Mouse (Mus musculus) thymus, postnatal 10 days (tissue): ENCODE results near the gene Scg5.

Source experiments
- DNase-seq, 2 experiments: peaks; one replicate each; pipeline ENCODE4 v3.0.0; 2021; ENCODE audit warnings: low spot score in 2 of 2

Gene Scg5

DNA sequence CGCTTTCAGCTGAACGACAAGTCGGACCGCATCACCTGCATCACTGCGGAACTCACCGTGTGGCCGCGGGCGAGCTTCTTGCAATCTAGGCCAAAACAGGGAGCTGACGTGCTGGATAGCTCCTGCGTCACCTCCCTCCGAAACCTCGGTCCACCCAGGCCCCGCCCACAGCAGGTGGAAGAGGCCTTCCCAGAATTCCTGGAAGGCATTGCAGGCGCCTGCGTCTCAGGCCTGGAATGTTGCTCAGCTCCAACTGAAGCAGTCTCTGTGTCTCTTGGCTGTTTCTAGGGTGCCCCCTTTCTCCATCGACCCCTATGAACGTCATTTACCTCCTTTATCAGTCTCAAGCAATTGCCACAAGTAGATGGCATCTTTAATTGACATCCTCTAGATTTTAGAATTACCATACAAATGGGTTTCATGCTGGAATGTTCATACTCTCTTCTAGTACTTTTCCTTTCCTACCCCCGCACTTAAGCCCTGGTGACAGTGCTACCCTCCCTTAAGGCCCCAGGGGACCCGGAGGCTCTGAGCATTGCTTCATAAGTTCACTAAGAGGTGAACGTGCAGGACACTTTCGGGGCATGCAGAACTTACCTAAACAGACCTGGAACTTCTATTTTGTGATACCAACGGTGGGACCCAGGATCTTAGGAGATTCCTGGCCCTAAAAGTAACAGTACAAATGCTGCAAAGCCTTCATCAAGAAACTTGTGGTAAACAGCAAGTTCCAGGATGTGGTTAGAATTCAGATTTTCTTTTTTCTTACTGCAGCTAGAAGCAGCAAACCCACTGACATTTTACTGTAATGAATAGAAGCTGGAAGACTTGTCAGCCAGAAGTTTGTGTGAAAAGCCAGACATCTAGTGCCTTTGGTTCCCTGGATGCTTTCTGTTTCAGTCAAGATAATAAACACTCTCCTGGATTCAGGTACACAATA, at the start of gene Scg5:
TSS of gene Scg5 (minus strand) at position 179 of the 940 bp plus-strand sequence.
- DNase-seq: no peak

DNA sequence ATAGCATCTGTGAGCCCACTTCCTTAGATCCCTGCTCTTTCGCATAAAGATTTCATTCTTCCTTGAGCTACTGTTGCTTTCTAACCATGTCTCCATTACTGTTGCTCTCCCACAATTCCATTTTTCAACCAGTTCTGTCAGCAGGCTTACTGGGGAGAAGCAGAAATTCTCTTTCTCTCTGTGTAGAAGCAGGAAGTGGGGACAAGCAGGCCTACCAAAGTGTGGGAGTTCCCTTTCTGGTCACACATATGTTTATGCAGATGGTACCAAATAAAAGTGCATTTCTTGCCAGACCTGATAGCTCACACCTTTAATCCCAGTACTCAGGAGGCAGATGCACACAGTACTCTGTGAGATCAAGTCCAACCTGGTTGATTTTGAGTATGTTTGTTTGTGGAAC, 41.2 kb upstream of the Scg5 start:
- no peak for DNase-seq

GRCm38 (mm10) chr2:113868404-113868803, 39.5 kb upstream of the Scg5 start:
- no peak for DNase-seq

- no peak for DNase-seq
Observed at GRCm38 (mm10) chr2:113866155-113866554, 37.2 kb upstream of the Scg5 start.

GRCm38 (mm10) chr2:113849141-113849540, 20.2 kb upstream of the Scg5 start:
- DNase-seq: no peak

DNA sequence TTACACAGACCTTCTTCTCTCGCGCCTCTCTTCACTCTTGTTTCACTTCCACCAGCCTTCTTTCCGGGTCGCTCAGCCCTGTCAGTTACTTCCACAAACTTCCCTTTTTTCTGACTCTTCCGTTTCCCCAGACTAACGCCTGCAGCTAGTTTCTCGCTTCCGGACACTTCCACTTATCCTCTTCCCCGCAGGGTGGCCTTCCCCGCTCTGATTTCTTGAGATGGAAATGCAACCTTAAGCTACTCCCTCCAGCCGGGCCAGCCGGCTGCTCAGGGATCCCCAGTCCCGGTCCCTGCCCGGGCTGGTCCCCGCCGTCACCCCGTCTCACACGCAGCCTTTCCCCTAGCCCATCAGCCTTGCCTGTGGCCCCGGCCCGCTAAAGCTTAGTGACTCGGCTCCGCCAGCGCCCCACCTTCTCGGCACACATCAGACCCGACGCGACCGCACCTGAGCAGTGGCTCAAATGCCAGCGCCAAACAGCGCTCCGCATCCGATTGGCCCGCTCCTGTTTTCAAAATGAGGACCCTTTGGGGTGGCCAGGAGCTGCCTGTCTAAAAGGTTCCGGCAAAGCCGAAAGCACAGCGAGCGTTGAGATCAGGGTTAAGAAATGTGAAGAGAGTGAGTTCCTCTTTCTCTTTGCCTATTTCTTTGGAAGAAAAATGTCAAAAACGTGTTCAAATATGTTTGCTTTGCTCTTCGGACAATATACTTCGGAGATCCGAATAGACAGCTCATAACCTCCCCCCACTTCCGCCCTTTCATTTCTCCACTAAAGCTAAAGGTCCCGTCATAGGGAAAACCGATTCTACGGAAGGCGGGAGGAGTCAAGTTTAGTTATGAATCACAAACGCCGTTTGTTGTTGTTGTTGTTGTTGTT, 19.6 kb upstream of the Scg5 start, which contains the start of gene Arhgap11a:
TSS of gene Arhgap11a (minus strand) at position 417 of the 877 bp plus-strand sequence.
- peak; percentile 88 to 89 for DNase-seq

- peak in 1 of 2 experiments; percentile 28 for DNase-seq
Observed at GRCm38 (mm10) chr2:113847678-113848244, 18.8 kb upstream of the Scg5 start.

GRCm38 (mm10) chr2:113845081-113845480, 16.2 kb upstream of the Scg5 start:
- no peak for DNase-seq

DNA sequence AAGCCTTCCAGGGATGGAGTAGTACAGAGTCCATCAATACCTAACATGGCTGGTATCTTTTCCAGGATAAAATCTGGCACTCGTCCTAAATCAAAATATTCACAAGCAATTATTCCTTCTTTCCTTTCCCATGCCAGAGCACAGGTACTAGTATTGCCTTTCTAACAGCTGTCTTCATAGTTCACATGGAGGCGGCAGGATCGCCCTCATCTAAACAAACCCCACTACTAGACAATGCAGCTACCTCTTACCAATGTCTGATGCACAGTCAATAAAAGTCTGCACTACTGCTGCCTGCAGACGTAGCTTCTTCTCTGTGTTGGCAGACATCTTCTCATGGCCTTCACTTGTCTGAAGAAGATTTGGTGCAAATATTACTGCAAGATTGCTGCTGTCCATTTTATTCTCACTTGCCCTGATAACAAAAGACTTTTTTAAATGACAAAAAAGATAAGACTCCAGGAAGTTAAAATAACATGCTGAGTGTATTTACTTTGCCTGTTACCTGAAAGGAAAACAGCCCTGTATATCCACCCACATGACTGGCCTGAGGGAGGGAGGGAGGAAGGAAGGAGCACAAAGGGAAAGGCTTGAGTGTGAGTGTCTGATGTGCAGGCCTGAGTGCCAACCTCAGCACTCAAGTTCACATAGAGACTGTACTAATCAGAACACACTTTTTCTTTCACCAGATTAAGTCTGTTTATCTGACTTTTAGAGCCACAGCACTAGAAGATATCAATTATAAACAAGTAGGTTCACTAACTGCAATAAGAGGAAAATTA, 12.9 kb upstream of the Scg5 start:
- no peak for DNase-seq

- no peak for DNase-seq
Observed at GRCm38 (mm10) chr2:113839488-113839887, 10.6 kb upstream of the Scg5 start.

DNA sequence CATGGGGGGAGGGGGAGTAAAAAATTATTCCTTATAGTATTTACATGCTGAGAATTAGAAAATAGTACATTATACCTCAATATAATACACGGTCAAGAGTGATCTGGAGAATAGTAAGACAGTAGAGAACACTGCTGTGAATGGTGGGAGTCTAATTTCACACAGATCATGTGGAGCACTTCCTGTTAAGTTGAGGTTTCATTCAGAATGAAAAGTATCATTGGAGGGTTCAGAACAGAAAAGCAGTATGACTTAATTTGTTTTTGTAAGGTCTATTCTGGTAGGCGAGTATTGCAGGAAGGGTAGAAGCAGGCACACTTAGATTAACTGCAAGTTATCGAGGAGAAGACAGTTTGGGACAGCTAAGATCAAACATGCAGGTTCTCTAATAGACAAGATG, 6.3 kb upstream of the Scg5 start:
- no peak for DNase-seq

DNA sequence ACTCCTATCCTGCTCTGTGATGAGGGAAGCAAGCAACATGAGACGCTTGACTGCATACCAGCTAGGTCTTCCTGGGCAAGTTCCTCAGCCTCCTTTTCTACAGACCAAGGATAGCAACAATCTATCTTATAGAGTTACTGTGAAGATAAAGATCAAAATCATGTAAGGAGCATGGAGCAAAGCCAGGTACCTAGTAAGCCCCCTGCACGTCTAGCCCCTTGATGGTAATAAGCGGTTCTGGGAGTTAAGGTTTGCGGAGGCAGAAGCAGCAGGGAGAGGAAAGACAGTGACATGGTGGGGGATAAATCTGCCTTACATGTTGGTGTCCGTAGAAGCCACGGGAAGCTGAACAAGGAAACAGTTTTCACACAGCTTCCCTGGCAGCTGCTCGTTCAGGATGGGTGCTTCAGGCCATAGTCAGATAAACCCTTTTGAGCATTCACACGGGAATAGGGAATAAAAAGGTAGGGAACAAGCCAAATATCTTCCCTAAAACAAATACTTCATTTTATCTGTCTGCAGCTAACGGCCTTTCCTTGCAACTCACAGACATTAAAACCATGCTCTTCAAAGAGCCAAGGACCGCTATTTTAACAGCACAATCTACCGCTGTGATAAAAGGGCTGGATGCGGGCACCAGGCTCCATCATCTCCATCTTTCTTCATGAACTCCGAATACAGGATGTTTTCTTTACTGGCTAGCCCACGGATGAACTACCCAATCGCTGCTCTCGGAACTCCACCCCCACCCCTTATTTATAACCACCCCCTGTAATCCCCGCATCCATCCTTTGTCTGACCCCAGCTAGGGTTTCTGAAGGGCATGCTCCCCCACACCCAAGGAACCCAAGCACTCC, 607 bp downstream of the Scg5 start:
- no peak for DNase-seq

- DNase-seq: peak in 1 of 2 experiments; percentile 20
Observed at GRCm38 (mm10) chr2:113823909-113824308, 5.0 kb downstream of the Scg5 start.

DNA sequence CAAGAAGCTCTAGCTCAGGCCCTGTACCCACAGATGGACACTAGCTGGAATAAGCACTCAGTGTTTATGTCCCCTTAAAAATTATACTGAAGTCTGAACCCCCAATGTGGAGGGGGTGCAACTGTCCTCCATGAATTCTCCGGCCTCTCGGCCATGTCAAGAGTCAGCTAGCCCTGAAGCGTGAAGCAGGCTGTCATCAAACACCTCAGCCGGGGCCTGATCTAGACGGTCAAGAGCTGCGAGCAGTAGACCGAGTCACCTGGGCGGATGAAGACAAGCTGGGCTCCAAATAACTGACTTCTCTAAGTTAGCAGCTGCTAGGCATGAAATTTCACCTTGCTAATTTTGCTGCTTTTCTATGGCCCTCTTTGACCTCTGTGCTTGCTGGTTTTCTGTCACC, 6.6 kb downstream of the Scg5 start:
- no peak for DNase-seq

GRCm38 (mm10) chr2:113821176-113821734, 7.7 kb downstream of the Scg5 start:
- no peak for DNase-seq

DNA sequence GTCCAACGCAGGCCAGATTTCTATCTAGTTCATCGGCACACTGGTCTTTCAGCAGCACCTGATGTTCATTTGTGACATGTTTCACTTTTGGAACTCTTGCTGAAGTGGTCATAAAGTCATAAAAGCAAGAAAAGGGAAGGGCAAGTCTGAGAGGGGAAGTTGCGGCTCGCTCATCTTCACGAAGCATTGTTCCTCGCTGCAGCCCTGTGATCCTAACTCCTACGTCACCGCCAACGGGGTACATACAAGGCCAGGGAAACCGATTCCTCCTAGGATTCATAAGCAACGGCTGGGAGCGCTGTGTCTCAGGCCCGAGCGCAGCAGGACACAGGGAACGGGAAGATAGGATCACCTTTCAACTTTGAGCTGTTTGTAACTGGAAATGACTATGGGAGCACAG, 8.8 kb downstream of the Scg5 start:
- no peak for DNase-seq

GRCm38 (mm10) chr2:113817681-113818606, 11.0 kb downstream of the Scg5 start:
- no peak for DNase-seq

DNA sequence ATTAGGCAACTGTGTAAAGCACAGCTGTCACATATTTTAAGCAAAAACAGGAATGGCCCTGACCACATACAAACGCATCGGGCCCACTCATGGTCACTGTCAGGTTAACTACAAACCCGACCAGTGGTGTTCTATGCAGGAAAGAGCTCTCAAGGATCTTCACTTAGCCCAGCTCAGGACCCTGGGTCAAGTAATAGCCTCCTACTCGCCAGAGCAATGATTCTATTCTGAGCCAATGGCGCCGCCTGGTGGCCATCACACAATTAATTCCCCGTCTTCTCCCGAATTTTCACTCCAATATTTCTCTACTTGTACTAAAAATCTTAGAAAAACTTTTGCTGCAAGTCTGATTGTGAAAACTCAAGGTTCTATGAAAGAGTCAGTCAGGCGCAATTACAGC, 21.3 kb downstream of the Scg5 start:
- DNase-seq: peak in 1 of 2 experiments; percentile 19
